Mouse (Mus musculus) bone marrow, adult 2 months (tissue): Measurements from ENCODE around the gene Parp2. TPM values are rescaled to one million over a fixed set of nuclear protein-coding genes. Genes with fewer than 3 reads are reported as not detected.
"Not testable (repeated sequence)": the region's sequence is repeated elsewhere in the genome, so short reads cannot be mapped to it uniquely, and the experiment has no call there.

ENCODE experiments used
- H3K27ac ChIP-seq: fragments of 200-500 bp; 2 replicates; pipeline ENCODE4 v1.5.1; 2012; ENCODE audit warnings: low read depth, mild to moderate bottlenecking, control low read depth, inconsistent platforms, low read length; ENCODE audit not compliant: control insufficient read depth, poor library complexity, insufficient read depth
- H3K4me1 ChIP-seq: fragments of 200-500 bp; 2 replicates; pipeline ENCODE4 v1.6.1; 2011; ENCODE audit warnings: low read length; ENCODE audit not compliant: control insufficient read depth, insufficient read depth
- H3K4me3 ChIP-seq: fragments of 200-500 bp; replicated peaks from 2 replicates; pipeline ENCODE3; 2011; ENCODE audit warnings: mild to moderate bottlenecking, low read depth, low read length, control low read depth; ENCODE audit not compliant: control insufficient read depth
- CTCF ChIP-seq: fragments of 200-500 bp; IDR thresholded peaks from 2 replicates; pipeline ENCODE4 v1.5.1; 2011; ENCODE audit warnings: low read length, control low read depth; ENCODE audit not compliant: control insufficient read depth, insufficient read depth
- POLR2A ChIP-seq: fragments of 200-500 bp; IDR thresholded peaks from 2 replicates; pipeline ENCODE4 v1.6.1; 2011; ENCODE audit warnings: low read depth, mild to moderate bottlenecking, control low read depth, low read length, borderline replicate concordance; ENCODE audit not compliant: control insufficient read depth
- WGBS: fragments of 180-500 bp; shearing (Covaris S2); methylation state at CpG from one replicate; pipeline ENCODE4 v1.1.7; 2018; 5-methylcytosine and 5-hydroxymethylcytosine counted together
- polyA plus RNA-seq: library from polyadenylated mRNA; stranded (reverse); fragments of >200 nt; gene quantifications from 2 replicates; pipeline ENCODE4 v1.2.4, GENCODE M21; 2011; ENCODE audit warnings: low replicate concordance; ENCODE audit not compliant: missing spikeins, insufficient read depth, insufficient read length

Gene Parp2
- polyA plus RNA-seq, 1 experiment: 40.2 TPM

DNA sequence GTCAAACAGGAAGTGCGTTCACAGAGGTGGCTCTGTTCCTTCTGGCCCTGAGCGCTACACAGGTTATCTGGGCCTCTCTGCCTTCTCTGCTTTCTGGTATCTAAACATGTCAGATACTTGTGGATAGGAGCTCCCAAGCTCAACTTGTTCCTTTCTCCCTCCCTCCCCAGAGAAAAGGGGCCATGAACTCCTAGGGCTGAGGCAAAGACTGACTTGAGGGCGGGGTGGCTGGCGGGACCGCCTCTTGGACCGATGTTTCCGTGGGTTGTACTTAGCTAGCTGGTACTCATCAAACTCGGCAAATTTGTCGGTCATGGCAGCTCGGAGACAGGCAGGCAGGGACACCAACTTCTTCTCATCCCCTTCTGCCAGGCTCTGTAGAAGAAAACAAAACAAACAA is 55.0 kb downstream of the Parp2 start:
- Histone ChIP-seq H3K27ac (no peak overlapping the region), H3K4me1 (no peaks in the 10 kb centered on the region), H3K4me3 (no peak overlapping the region)
- 90% methylated on average over 10 of the region's 10 CpGs for WGBS
- TF ChIP-seq CTCF: no peak
- no peak for TF ChIP-seq POLR2A

GRCm38 (mm10) chr14:50865005-50865404 is 57.4 kb downstream of the Parp2 start:
- H3K4me1 ChIP-seq, H3K4me3 ChIP-seq, H3K27ac ChIP-seq: not testable (repeated sequence)

- 88% methylated on average over 3 of the region's 3 CpGs for whole genome bisulfite sequencing
- Histone ChIP-seq H3K4me3 (no peak overlapping the region), H3K4me1 (no peaks in the 10 kb centered on the region), H3K27ac (no peak overlapping the region)
- TF ChIP-seq POLR2A (no peak), CTCF (no peak)
Measured at GRCm38 (mm10) chr14:50866966-50867365, 59.3 kb downstream of the Parp2 start.

- no peaks in the 10 kb centered on the region for H3K4me1 ChIP-seq
- H3K27ac ChIP-seq: no peak overlapping the region
- TF ChIP-seq POLR2A (no peak), CTCF (no peak)
- WGBS: 76% methylated on average over 4 of the region's 4 CpGs
- no peak overlapping the region for H3K4me3 ChIP-seq
Measured at GRCm38 (mm10) chr14:50868211-50868610, 60.6 kb downstream of the Parp2 start.

DNA sequence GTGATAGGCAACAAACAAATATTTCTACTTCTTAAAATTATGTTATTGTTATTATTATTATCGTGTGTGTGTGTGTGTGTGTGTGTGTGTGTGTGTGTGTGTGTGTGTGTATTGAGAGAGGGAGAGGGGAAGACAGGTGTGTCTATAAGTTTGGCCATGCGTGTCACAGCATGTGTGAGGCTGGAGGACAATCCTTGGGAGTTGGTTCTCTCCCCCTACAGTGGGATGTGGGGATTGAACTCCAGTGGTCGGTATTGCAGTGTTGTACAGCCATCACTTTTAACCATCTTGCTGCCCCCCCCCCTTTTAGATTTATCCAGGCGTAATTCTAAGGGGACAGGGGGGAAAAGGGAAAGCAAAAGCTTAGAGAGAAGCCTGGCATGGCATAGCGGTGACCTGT is 61.0 kb downstream of the Parp2 start:
- TF ChIP-seq CTCF (no peak), POLR2A (no peak)
- Histone ChIP-seq H3K27ac (no peak overlapping the region), H3K4me1 (no peaks in the 10 kb centered on the region), H3K4me3 (no peak overlapping the region)
- 84% methylated on average over 5 of the region's 5 CpGs for WGBS

DNA sequence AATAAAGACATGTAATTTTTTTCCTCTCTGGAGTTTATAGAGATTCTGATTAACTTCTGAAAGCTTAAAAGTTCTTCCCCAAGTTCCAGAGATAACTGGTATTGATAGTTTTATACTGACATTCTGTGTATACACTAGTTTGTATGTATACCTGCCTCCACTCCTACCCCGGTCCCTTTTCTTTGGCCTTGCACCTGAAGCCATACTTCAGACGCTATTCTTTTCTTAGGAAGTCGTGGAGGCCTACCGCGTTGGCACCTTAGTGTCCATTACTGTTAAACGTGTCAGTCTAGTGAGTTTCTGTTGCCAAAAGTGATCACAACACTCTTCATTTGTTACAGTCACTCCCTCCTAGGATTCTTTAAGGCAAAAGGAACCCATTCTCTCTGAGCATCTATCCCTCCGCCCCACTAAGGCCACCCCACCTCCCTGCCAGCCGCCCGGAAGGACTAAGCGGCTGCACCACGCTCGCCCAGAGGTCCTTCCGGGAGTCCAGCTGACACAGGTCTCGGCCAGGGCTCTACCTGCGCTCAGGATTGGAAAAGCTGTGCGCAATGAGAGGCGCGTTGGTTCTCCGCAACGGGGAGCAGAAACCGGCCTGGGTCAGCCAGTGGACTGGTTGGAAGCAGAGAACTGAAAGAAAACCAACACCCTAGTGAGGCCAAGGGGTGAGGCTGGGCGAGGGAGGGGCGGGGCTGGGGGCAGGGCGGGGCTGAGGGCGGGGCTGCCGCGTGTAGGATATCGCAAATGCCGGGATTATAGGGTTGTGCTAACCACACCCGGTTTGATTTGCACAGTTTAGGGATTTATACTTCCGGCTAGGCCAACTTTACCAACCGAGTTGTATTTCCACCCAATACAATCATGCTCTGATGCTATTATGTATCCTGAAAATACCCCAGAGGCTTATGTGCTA is 62.5 kb downstream of the Parp2 start, which contains the start of gene Tep1:
Gene Tep1 (minus strand): TSS at position 672 of the 916 bp plus-strand sequence.
- WGBS: 2% methylated on average over 32 of the region's 32 CpGs
- H3K27ac ChIP-seq: peak within 1 kb of the TSS; percentile 92
- peak; percentile 50; the same call in 1 of the 2 replicates for TF ChIP-seq POLR2A
- TF ChIP-seq CTCF: no peak
- no peaks in the 10 kb centered on the region for H3K4me1 ChIP-seq
- peak within 1 kb of the TSS; percentile 100 for H3K4me3 ChIP-seq

DNA sequence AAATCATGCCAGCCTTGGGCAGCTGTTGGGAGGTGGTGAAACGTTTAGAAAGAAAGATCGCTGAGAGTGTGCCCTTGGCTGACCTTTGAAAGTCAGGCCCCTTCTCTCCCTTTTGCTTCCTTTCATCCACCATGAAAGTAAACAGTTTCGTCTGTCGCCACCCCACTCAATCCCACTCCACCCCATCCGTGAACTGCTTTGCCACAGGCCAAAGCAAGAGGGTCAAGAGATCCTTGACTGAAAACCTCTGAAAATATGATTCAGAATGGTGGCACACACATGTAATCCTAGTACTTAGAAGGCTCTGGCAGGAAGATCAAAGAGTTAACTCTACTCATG is 63.1 kb downstream of the Parp2 start:
- Histone ChIP-seq H3K4me3 (peak overlapping the region; percentile 100), H3K27ac (peak overlapping the region; percentile 45), H3K4me1 (no peaks in the 10 kb centered on the region)
- no peak for TF ChIP-seq CTCF
- TF ChIP-seq POLR2A: no peak
- 42% methylated on average over 5 of the region's 5 CpGs for WGBS

Other genes with a start within 250 kb of the Parp2 start
- not detected in 2 replicates for gene Olfr744, start 193.0 kb upstream of the Parp2 start, polyA plus RNA-seq
- not detected in 2 replicates for gene Olfr745, start 168.5 kb upstream of the Parp2 start, polyA plus RNA-seq
- gene Olfr746, start 160.8 kb upstream of the Parp2 start, polyA plus RNA-seq: not detected in 2 replicates
- not detected in 2 replicates for gene Olfr747, start 114.6 kb upstream of the Parp2 start, polyA plus RNA-seq
- gene Olfr748, start 100.5 kb upstream of the Parp2 start, polyA plus RNA-seq: not detected in 2 replicates
- not detected in 2 replicates for gene Olfr749, start 62.7 kb upstream of the Parp2 start, polyA plus RNA-seq
- gene Ttc5, start 22.3 kb upstream of the Parp2 start, polyA plus RNA-seq: 17.8 and 28.7 TPM in 2 replicates
- not detected in 2 replicates for gene Ccnb1ip1, start 109 bp upstream of the Parp2 start, polyA plus RNA-seq
- 60.8 and 102 TPM in 2 replicates for gene Tep1, start 62.7 kb downstream of the Parp2 start, polyA plus RNA-seq
- 0.29 TPM in 1 of 2 replicates, not detected in the other for gene Klhl33, start 89.7 kb downstream of the Parp2 start, polyA plus RNA-seq
- gene Osgep, start 117.1 kb downstream of the Parp2 start, polyA plus RNA-seq: 43.6 and 67.6 TPM in 2 replicates
- gene Apex1, start 117.1 kb downstream of the Parp2 start, polyA plus RNA-seq: 18.1 and 41.6 TPM in 2 replicates
- 33.3 and 67.6 TPM in 2 replicates for gene Pip4p1, start 123.0 kb downstream of the Parp2 start, polyA plus RNA-seq
- 112 and 145 TPM in 2 replicates for gene Pnp, start 123.2 kb downstream of the Parp2 start, polyA plus RNA-seq
- gene Gm49342, start 136.7 kb downstream of the Parp2 start, polyA plus RNA-seq: 21.3 TPM in 1 of 2 replicates, not detected in the other
- gene Pnp2, start 148.2 kb downstream of the Parp2 start, polyA plus RNA-seq: 70.8 and 109 TPM in 2 replicates
- gene Rnase10, start 199.9 kb downstream of the Parp2 start, polyA plus RNA-seq: not detected in 2 replicates
- not detected in 2 replicates for gene Rnase9, start 234.0 kb downstream of the Parp2 start, polyA plus RNA-seq
- not detected in 2 replicates for gene Rnase11, start 242.3 kb downstream of the Parp2 start, polyA plus RNA-seq
- gene Rnase12, start 249.8 kb downstream of the Parp2 start, polyA plus RNA-seq: 4.9 TPM in 1 of 2 replicates, not detected in the other